Mouse (Mus musculus): ENCODE results near the gene Scp2. TPM values are rescaled to one million over a fixed set of nuclear protein-coding genes. Genes with fewer than 3 reads are reported as not detected.

Gene Scp2
- polyA plus RNA-seq, 1 experiment = 224 TPM

- DNase-seq = no peak
- no peaks in the 10 kb centered on the region for H3K27me3 ChIP-seq (ENCODE audit: control insufficient read depth, insufficient read depth, low read length)
Measured at GRCm38 (mm10) chr4:108065176-108065844, 79.5 kb downstream of the Scp2 start.

GRCm38 (mm10) chr4:108063616-108064015 lies 81.2 kb downstream of the Scp2 start:
- no peak overlapping the region for H3K27ac ChIP-seq (ENCODE audit: insufficient read depth, low read length)
- no peak for TF ChIP-seq POLR2A (IDR thresholded peaks at IDR 0.05; ENCODE audit: borderline replicate concordance, insufficient read depth, low read length)
- no peak for TF ChIP-seq CTCF (IDR thresholded peaks at IDR 0.05; ENCODE audit: borderline replicate concordance, insufficient read depth, low read depth, low read length)
- H3K4me3 ChIP-seq (replicated peaks; ENCODE audit: insufficient read depth, low read depth, low read length) = no peak overlapping the region
- 92% methylated on average over 6 of the region's 6 CpGs for WGBS
- H3K4me1 ChIP-seq (ENCODE audit: control insufficient read depth, insufficient read depth, low read length) = peaks cover 2% of the 10 kb centered on the region
- DNase-seq = no peak
- H3K27me3 ChIP-seq (ENCODE audit: control insufficient read depth, insufficient read depth, low read length) = no peaks in the 10 kb centered on the region

More at GRCm38 (mm10) chr4:108065176-108065844, 79.5 kb downstream of the Scp2 start:
- 78% methylated on average over 2 of the region's 2 CpGs for WGBS
- peaks cover 2% of the 10 kb centered on the region; the same call in 1 of the 2 replicates for H3K4me1 ChIP-seq (ENCODE audit: control insufficient read depth, insufficient read depth, low read length)
- no peak for TF ChIP-seq CTCF (IDR thresholded peaks at IDR 0.05; ENCODE audit: borderline replicate concordance, insufficient read depth, low read depth, low read length)
- no peak for TF ChIP-seq POLR2A (IDR thresholded peaks at IDR 0.05; ENCODE audit: borderline replicate concordance, insufficient read depth, low read length)
- H3K27ac ChIP-seq (ENCODE audit: insufficient read depth, low read length) = no peak overlapping the region
- no peak overlapping the region for H3K4me3 ChIP-seq (replicated peaks; ENCODE audit: insufficient read depth, low read depth, low read length)

GRCm38 (mm10) chr4:108062524-108062923 lies 82.3 kb downstream of the Scp2 start:
- DNase-seq = no peak
- no peak for TF ChIP-seq POLR2A (IDR thresholded peaks at IDR 0.05; ENCODE audit: borderline replicate concordance, insufficient read depth, low read length)
- TF ChIP-seq CTCF (IDR thresholded peaks at IDR 0.05; ENCODE audit: borderline replicate concordance, insufficient read depth, low read depth, low read length) = no peak

GRCm38 (mm10) chr4:108060774-108061173 lies 84.0 kb downstream of the Scp2 start:
- H3K27me3 ChIP-seq (ENCODE audit: control insufficient read depth, insufficient read depth, low read length) = no peaks in the 10 kb centered on the region
- no peak overlapping the region for H3K4me3 ChIP-seq (replicated peaks; ENCODE audit: insufficient read depth, low read depth, low read length)
- DNase-seq = peak; percentile 43 to 59
- peaks cover 2% of the 10 kb centered on the region for H3K4me1 ChIP-seq (ENCODE audit: control insufficient read depth, insufficient read depth, low read length)
- no peak overlapping the region for H3K27ac ChIP-seq (ENCODE audit: insufficient read depth, low read length)
- TF ChIP-seq POLR2A (IDR thresholded peaks at IDR 0.05; ENCODE audit: borderline replicate concordance, insufficient read depth, low read length) = no peak
- no peak for TF ChIP-seq CTCF (IDR thresholded peaks at IDR 0.05; ENCODE audit: borderline replicate concordance, insufficient read depth, low read depth, low read length)
- 43% methylated on average over 4 of the region's 4 CpGs for WGBS

More at GRCm38 (mm10) chr4:108062524-108062923, 82.3 kb downstream of the Scp2 start:
- WGBS = 80% methylated on average over 5 of the region's 5 CpGs
- Histone ChIP-seq H3K27me3 (ENCODE audit: control insufficient read depth, insufficient read depth, low read length) (no peaks in the 10 kb centered on the region), H3K27ac (ENCODE audit: insufficient read depth, low read length) (no peak overlapping the region), H3K4me1 (ENCODE audit: control insufficient read depth, insufficient read depth, low read length) (peaks cover 2% of the 10 kb centered on the region), H3K4me3 (replicated peaks; ENCODE audit: insufficient read depth, low read depth, low read length) (no peak overlapping the region)

GRCm38 (mm10) chr4:108059601-108060379 lies 85.0 kb downstream of the Scp2 start:
- 80% methylated on average over 19 of the region's 19 CpGs for WGBS
- Histone ChIP-seq H3K4me1 (ENCODE audit: control insufficient read depth, insufficient read depth, low read length) (peaks cover 2% of the 10 kb centered on the region), H3K27ac (ENCODE audit: insufficient read depth, low read length) (no peak overlapping the region; the same call in 1 of the 2 replicates), H3K27me3 (ENCODE audit: control insufficient read depth, insufficient read depth, low read length) (no peaks in the 10 kb centered on the region), H3K4me3 (replicated peaks; ENCODE audit: insufficient read depth, low read depth, low read length) (no peak overlapping the region)
- peak in 1 of 2 experiments; percentile 28 for DNase-seq
- TF ChIP-seq CTCF (IDR thresholded peaks at IDR 0.05; ENCODE audit: borderline replicate concordance, insufficient read depth, low read depth, low read length) (no peak), POLR2A (IDR thresholded peaks at IDR 0.05; ENCODE audit: borderline replicate concordance, insufficient read depth, low read length) (no peak)

GRCm38 (mm10) chr4:108058166-108058565 lies 86.6 kb downstream of the Scp2 start:
- no peaks in the 10 kb centered on the region for H3K27me3 ChIP-seq (ENCODE audit: control insufficient read depth, insufficient read depth, low read length)
- 41% methylated on average over 10 of the region's 10 CpGs for WGBS
- TF ChIP-seq CTCF (IDR thresholded peaks at IDR 0.05; ENCODE audit: borderline replicate concordance, insufficient read depth, low read depth, low read length) (no peak), POLR2A (IDR thresholded peaks at IDR 0.05; ENCODE audit: borderline replicate concordance, insufficient read depth, low read length) (no peak)
- peak; percentile 36 to 64 for DNase-seq
- H3K4me3 ChIP-seq (replicated peaks; ENCODE audit: insufficient read depth, low read depth, low read length) = no peak overlapping the region
- no peak overlapping the region for H3K27ac ChIP-seq (ENCODE audit: insufficient read depth, low read length)
- peaks cover 2% of the 10 kb centered on the region for H3K4me1 ChIP-seq (ENCODE audit: control insufficient read depth, insufficient read depth, low read length)

- DNase-seq = no peak
- peaks cover 2% of the 10 kb centered on the region for H3K4me1 ChIP-seq (ENCODE audit: control insufficient read depth, insufficient read depth, low read length)
- TF ChIP-seq POLR2A (IDR thresholded peaks at IDR 0.05; ENCODE audit: borderline replicate concordance, insufficient read depth, low read length) = no peak
- no peak for TF ChIP-seq CTCF (IDR thresholded peaks at IDR 0.05; ENCODE audit: borderline replicate concordance, insufficient read depth, low read depth, low read length)
- WGBS = 98% methylated on average over 2 of the region's 2 CpGs
- H3K27me3 ChIP-seq (ENCODE audit: control insufficient read depth, insufficient read depth, low read length) = no peaks in the 10 kb centered on the region
- no peak overlapping the region for H3K4me3 ChIP-seq (replicated peaks; ENCODE audit: insufficient read depth, low read depth, low read length)
- no peak overlapping the region for H3K27ac ChIP-seq (ENCODE audit: insufficient read depth, low read length)
Measured at GRCm38 (mm10) chr4:108057247-108057646, 87.6 kb downstream of the Scp2 start.
